Mouse (Mus musculus) cortical plate, adult 2 months (tissue): ENCODE data around the gene Trmo.

Experiments used
- CTCF ChIP-seq: fragments of 200-500 bp; IDR thresholded peaks from 2 replicates; pipeline ENCODE4 v1.5.1; 2011; ENCODE audit warnings: mild to moderate bottlenecking, control low read depth, low read length; ENCODE audit not compliant: insufficient read depth; ENCODE audit errors: extremely low read depth
- POLR2A ChIP-seq: fragments of 200-500 bp; IDR thresholded peaks from 2 replicates; pipeline ENCODE4 v1.6.1; 2011; ENCODE audit warnings: mild to moderate bottlenecking, low read length, control low read depth; ENCODE audit not compliant: insufficient read depth; ENCODE audit errors: extremely low read depth

GRCm38 (mm10) chr4:46417491-46417890 is 28.3 kb upstream of the Trmo start:
- TF ChIP-seq POLR2A (no peak), CTCF (no peak)
